In the genomic region with DNA sequence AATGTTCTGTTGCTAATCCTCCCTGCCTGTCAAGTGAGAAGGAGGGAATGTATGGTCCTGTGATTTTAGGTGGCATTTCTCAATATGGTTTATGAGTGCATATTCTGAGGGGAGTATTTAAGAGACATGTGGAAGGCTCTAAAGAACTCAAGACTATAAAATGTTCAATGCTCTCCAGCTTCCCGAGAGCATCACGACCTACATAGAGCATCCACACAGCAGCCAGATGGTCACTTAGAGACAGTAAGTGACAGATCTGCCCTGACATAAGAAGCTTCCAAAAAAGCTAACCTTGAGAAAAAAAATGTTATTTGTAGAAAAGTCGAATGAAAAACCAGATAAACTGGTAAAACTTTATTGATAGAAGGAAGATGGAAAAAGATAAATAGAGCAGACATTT, we compare ENCODE assay signal across 17 mouse cellular contexts.
DNase-seq lines count a peak whose midpoint lies in the region; ATAC-seq and TF ChIP-seq lines count a peak whose summit lies in the region.
"Had no signal": no experiment of that assay in that cellular context is flagged by ENCODE, and none has a peak within 500 bp of the region (broad histone marks: within the 10 kb centered on the region; RNA-seq: fewer than 3 reads in every experiment).

No protein-coding gene starts in this region.

- no peak for TF ChIP-seq POLR2A in lung, adult 2 months (IDR thresholded peaks at IDR 0.05; ENCODE audit: borderline replicate concordance, extremely low read depth, low read depth, low read length)

- no peak overlapping the region for H3K4me2 ChIP-seq in midbrain, postnatal 0 days (ENCODE audit: low read depth, low read length, poor library complexity, severe bottlenecking)
- H3K4me2 ChIP-seq in intestine, postnatal 0 days (replicated peaks; ENCODE audit: low read depth): no peak overlapping the region
- H3K4me2 ChIP-seq: embryonic facial prominence, embryonic 12.5 days had no signal

- no peak for TF ChIP-seq CTCF in midbrain, postnatal 0 days (IDR thresholded peaks at IDR 0.05)
- no peak for TF ChIP-seq CTCF in lung, adult 2 months (IDR thresholded peaks at IDR 0.05; ENCODE audit: insufficient read depth, low read length)
- no peak for TF ChIP-seq CTCF in intestine, postnatal 0 days (IDR thresholded peaks at IDR 0.05; ENCODE audit: low read depth)

- 79% methylated on average over 3 of the region's 3 CpGs for WGBS in midbrain, embryonic 10.5 days
- WGBS in midbrain, postnatal 0 days: 56% methylated on average over 3 of the region's 3 CpGs
- 82% methylated on average over 3 of the region's 3 CpGs for WGBS in lung, adult 2 months
- WGBS in intestine, postnatal 0 days: 50% methylated on average over 3 of the region's 3 CpGs

- no peak for DNase-seq in frontal cortex, adult 2 months (ENCODE audit: extremely low spot score in 1 of 2, low spot score in 1 of 2)
- DNase-seq in midbrain, embryonic 10.5 days (ENCODE audit: low spot score): no peak
- no peak for DNase-seq in midbrain, postnatal 0 days (ENCODE audit: low spot score)
- DNase-seq in retina, embryonic 14.5 days (ENCODE audit: low spot score): peak; percentile 2
- DNase-seq in lung, adult 2 months: no peak
- DNase-seq: adrenal gland, adult 2 months; adrenal gland, postnatal 10 days; adrenal gland, postnatal 25 days; cerebellum, adult 11 months; cerebellum, adult 8-10 months; cerebellum, postnatal 10 days had no signal

- no peaks in the 10 kb centered on the region for H3K9me3 ChIP-seq in midbrain, embryonic 10.5 days (replicated peaks)
- H3K9me3 ChIP-seq in midbrain, postnatal 0 days (ENCODE audit: low read length): no peaks in the 10 kb centered on the region
- H3K9me3 ChIP-seq in intestine, postnatal 0 days (ENCODE audit: control insufficient read depth): no peaks in the 10 kb centered on the region
- H3K9me3 ChIP-seq: embryonic facial prominence, embryonic 10.5 days; embryonic facial prominence, embryonic 12.5 days had no signal

- peak overlapping the region; percentile 64; the same call in 1 of the 2 replicates for H3K27ac ChIP-seq in midbrain, embryonic 10.5 days (replicated peaks)
- H3K27ac ChIP-seq in midbrain, postnatal 0 days (ENCODE audit: low read depth, low read length): no peak overlapping the region
- H3K27ac ChIP-seq in intestine, postnatal 0 days (ENCODE audit: low read depth, low read length): no peak overlapping the region
- H3K27ac ChIP-seq: embryonic facial prominence, embryonic 10.5 days; embryonic facial prominence, embryonic 12.5 days had no signal

- H3K4me3 ChIP-seq in midbrain, embryonic 10.5 days: no peak overlapping the region
- H3K4me3 ChIP-seq in midbrain, postnatal 0 days (ENCODE audit: low read depth, low read length): no peak overlapping the region
- no peak overlapping the region for H3K4me3 ChIP-seq in lung, adult 2 months (replicated peaks; ENCODE audit: extremely low read depth, low read depth, low read length)
- H3K4me3 ChIP-seq in intestine, postnatal 0 days (ENCODE audit: low read depth, low read length): no peak overlapping the region
- H3K4me3 ChIP-seq: embryonic facial prominence, embryonic 10.5 days; embryonic facial prominence, embryonic 12.5 days had no signal

- H3K9ac ChIP-seq in midbrain, postnatal 0 days (replicated peaks; ENCODE audit: low read length, poor library complexity, severe bottlenecking): no peak overlapping the region
- H3K9ac ChIP-seq in intestine, postnatal 0 days (ENCODE audit: low read depth, low read length): no peak overlapping the region
- H3K9ac ChIP-seq: embryonic facial prominence, embryonic 12.5 days had no signal

- peak; percentile 78; the same call in 1 of the 2 replicates for ATAC-seq in frontal cortex, adult (ENCODE audit: low TSS enrichment)
- ATAC-seq in midbrain, postnatal 0 days (ENCODE audit: low FRiP score): no peak
- no peak for ATAC-seq in intestine, postnatal 0 days
- ATAC-seq: forebrain, embryonic 14.5 days; forebrain, embryonic 16.5 days had no signal

- H3K27me3 ChIP-seq in midbrain, embryonic 10.5 days (ENCODE audit: low read depth, poor library complexity, severe bottlenecking): no peaks in the 10 kb centered on the region
- no peaks in the 10 kb centered on the region for H3K27me3 ChIP-seq in midbrain, postnatal 0 days (ENCODE audit: insufficient read depth, low read length)
- H3K27me3 ChIP-seq in intestine, postnatal 0 days (replicated peaks; ENCODE audit: control insufficient read depth, insufficient read depth, low read length): no peaks in the 10 kb centered on the region
- H3K27me3 ChIP-seq: embryonic facial prominence, embryonic 12.5 days had no signal

- H3K4me1 ChIP-seq in midbrain, embryonic 10.5 days: peaks cover 13% of the 10 kb centered on the region
- no peaks in the 10 kb centered on the region for H3K4me1 ChIP-seq in midbrain, postnatal 0 days (ENCODE audit: insufficient read depth, low read length)
- H3K4me1 ChIP-seq in lung, adult 2 months (ENCODE audit: control insufficient read depth, insufficient read depth, low read length): peaks cover 2% of the 10 kb centered on the region; the same call in 1 of the 2 replicates
- no peaks in the 10 kb centered on the region for H3K4me1 ChIP-seq in intestine, postnatal 0 days (replicated peaks; ENCODE audit: control insufficient read depth, insufficient read depth, low read length)
- H3K4me1 ChIP-seq: embryonic facial prominence, embryonic 12.5 days had no signal

- no peaks in the 10 kb centered on the region for H3K36me3 ChIP-seq in midbrain, embryonic 10.5 days
- H3K36me3 ChIP-seq in midbrain, postnatal 0 days (ENCODE audit: insufficient read depth, low read length): no peaks in the 10 kb centered on the region
- H3K36me3 ChIP-seq in intestine, postnatal 0 days (ENCODE audit: control insufficient read depth, insufficient read depth): no peaks in the 10 kb centered on the region
- H3K36me3 ChIP-seq: embryonic facial prominence, embryonic 10.5 days; embryonic facial prominence, embryonic 12.5 days had no signal
